Mouse (Mus musculus): ENCODE results near the gene Lad1. TPM values are rescaled to one million over a fixed set of nuclear protein-coding genes. Genes with fewer than 3 reads are reported as not detected.

Gene Lad1
- not detected for polyA plus RNA-seq (2017; shearing (Covaris generic))

DNA sequence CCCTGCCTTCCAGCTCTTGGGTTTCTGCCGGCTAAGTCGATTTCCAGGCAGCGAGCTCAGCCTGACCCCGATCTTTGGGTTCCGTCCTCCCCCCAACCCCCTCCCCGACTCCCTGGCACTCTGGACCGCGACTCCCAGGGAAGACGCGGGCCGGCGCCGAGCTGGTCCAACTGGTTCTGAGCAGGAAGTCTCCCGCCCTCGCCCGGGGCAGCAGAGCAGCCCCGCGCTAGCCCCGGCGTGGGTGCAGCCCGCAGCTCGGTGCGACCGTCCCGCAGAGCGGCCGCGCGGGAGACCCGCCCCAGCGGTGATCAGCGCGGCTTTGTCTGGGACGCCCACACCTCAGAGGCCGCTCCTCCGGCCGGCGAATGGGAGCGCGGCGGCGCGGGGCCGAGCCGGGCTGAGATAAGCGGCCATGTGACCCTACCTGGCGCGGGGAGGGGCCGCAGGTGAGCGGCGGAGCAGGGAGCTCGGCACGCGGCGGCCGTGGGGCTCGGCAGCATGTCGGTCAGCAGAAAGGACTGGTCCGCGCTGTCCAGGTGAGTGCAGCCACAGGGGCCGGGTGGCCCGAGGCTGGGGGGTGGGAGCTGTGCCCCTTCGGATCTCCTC is at the start of gene Lad1:
Gene Lad1, plus strand, starts transcription at position 118 of the 606 bp plus-strand sequence.

DNA sequence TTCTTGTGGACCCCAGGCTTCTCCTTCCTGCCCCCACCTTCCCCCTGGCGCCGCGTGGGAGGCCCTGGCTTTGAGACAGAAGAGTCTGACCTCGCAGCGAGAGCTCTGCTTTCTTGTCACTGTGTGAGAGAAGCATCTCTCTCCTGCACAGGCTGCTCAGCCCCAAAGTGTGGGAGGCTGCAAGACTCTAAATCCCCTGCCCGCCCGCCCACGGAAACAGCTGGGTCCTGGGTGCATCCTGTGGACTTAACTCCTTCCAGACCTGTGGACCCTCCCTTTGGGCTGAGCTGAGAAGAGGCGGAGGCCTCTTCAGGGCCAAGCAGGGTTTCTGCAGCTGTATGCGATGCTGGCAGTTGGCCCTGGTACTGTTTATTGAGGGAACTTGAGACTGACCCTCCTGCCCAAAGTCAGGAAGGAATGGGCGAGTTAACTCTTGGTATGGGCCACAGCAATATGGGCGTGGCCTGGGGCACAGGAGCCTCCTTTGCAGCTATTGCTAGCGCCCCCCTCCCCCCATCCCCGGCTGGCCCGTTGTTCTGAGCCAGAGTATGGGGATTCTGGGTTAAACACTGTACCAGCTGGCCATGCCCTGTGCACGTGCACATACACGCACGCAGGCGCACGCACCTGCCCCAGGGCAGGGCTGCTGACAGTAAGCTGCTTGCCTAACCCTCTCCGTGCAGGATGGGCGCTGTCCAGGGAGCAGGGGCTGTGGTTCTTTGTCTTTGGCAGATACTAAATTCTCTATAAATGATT is 39.4 kb upstream of the Lad1 start, which contains the start of gene Tnni1:
Gene Tnni1, plus strand, starts transcription at position 655 of the 756 bp plus-strand sequence.

DNA sequence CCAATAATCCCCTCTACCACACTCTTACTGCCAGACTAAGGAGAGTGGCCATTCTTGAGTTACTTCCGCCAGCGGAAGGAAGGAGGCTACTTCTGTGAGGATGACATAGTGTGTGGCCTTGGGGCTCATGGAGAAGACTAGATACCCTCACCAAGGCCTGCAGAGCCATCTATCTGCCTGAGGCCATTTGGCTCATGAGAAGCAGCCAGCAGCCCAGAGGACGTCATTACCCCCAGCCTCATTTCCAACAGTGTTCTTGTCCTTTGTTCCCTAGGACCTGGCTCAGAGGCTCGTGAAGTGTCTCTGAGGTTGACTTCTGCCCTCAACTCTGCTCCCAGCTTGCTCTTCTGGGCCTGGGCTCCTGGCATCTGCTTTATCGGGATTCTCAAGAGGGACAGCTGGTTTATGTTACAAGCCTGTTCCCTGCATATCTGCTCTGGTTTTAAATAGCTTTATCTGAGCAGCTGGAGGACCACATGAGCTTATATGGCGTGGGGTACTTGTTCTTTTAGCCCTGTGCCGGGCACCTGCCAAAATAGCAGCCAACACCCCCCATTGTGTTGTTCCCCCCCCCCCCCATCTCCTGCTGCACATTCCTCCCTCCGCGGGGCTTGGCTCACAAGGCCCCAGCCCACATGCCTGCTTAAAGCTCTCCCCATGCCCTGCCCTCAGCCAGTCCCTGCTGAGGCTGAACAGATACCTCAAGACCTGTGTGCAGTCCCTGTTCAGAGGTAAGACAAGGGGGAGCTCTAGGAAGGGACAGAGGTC is 17.5 kb downstream of the Lad1 start, which contains the start of gene Tnnt2:
Gene Tnnt2, plus strand, starts transcription at position 639 of the 768 bp plus-strand sequence.

Other genes with a start within 250 kb of the Lad1 start
- gene Nav1, start 211.3 kb upstream of the Lad1 start, polyA plus RNA-seq (2017; shearing (Covaris generic)), result 0.51 TPM
- gene Csrp1, start 98.5 kb upstream of the Lad1 start, polyA plus RNA-seq (2017; shearing (Covaris generic)), result 75.1 TPM
- gene Phlda3, start 52.5 kb upstream of the Lad1 start, polyA plus RNA-seq (2017; shearing (Covaris generic)), result 2.6 TPM
- 0.38 TPM for gene Tnni1, start 39.2 kb upstream of the Lad1 start, polyA plus RNA-seq (2017; shearing (Covaris generic))
- 0.11 TPM for gene Tnnt2, start 17.8 kb downstream of the Lad1 start, polyA plus RNA-seq (2017; shearing (Covaris generic))
- gene Pkp1, start 100.6 kb downstream of the Lad1 start, polyA plus RNA-seq (2017; shearing (Covaris generic)), result not detected
- not detected for gene Igfn1, start 187.7 kb downstream of the Lad1 start, polyA plus RNA-seq (2017; shearing (Covaris generic))
- 15.1 TPM for gene Tmem9, start 189.6 kb downstream of the Lad1 start, polyA plus RNA-seq (2017; shearing (Covaris generic))
- gene Ascl5, start 232.2 kb downstream of the Lad1 start, polyA plus RNA-seq (2017; shearing (Covaris generic)), result not detected
- not detected for gene Cacna1s, start 234.2 kb downstream of the Lad1 start, polyA plus RNA-seq (2017; shearing (Covaris generic))